Mouse (Mus musculus) myocyte (in vitro differentiated cells): ENCODE results near the gene Tnrc6c. TPM values are rescaled to one million over a fixed set of nuclear protein-coding genes. Genes with fewer than 3 reads are reported as not detected.

Experiments
- H3K27me3 ChIP-seq: one replicate; pipeline ENCODE4 v1.6.1; 2011; ENCODE audit not compliant: control insufficient read depth, insufficient read depth, insufficient read length
- H3K36me3 ChIP-seq: one replicate; pipeline ENCODE4 v1.6.1; 2011; ENCODE audit not compliant: control insufficient read depth, insufficient read depth
- H3K4me2 ChIP-seq: one replicate; pipeline ENCODE4 v1.6.1; 2011; ENCODE audit warnings: low read depth, control low read depth
- H3K4me3 ChIP-seq: one replicate; pipeline ENCODE4 v1.5.1; 2011; ENCODE audit warnings: mild to moderate bottlenecking, control low read depth, moderate library complexity
- H3K79me2 ChIP-seq: one replicate; pipeline ENCODE4 v1.6.1; 2011; ENCODE audit not compliant: control insufficient read depth, insufficient read depth
- H3ac ChIP-seq: one replicate; pipeline ENCODE4 v1.6.1; 2011; ENCODE audit not compliant: control insufficient read depth, insufficient read length
- CEBPB ChIP-seq: IDR thresholded peaks from 2 replicates; pipeline ENCODE4 v1.6.1; 2011; ENCODE audit warnings: mild to moderate bottlenecking, moderate library complexity; ENCODE audit not compliant: poor library complexity, insufficient read depth, severe bottlenecking
- E2F4 ChIP-seq: IDR thresholded peaks from one replicate; pipeline ENCODE4 v1.6.1; 2011; ENCODE audit warnings: mild to moderate bottlenecking, control low read depth, moderate library complexity; ENCODE audit not compliant: insufficient read depth
- MAX ChIP-seq: IDR thresholded peaks from one replicate; pipeline ENCODE4 v1.6.1; 2011; ENCODE audit warnings: low read depth, mild to moderate bottlenecking, control low read depth
- MYOD1 ChIP-seq, 3 experiments: IDR thresholded peaks; one replicate each; pipeline ENCODE4 v1.6.1; 2011; ENCODE audit warnings: control low read depth in 2 of 3, low read depth in 2 of 3, mild to moderate bottlenecking in 2 of 3, moderate library complexity in 1 of 3; ENCODE audit not compliant: insufficient read length in 2 of 3, control insufficient read depth in 1 of 3
- MYOG ChIP-seq, 3 experiments: IDR thresholded peaks; one replicate each; pipeline ENCODE4 v1.6.1; 2011; ENCODE audit warnings: control low read depth in 2 of 3, low read depth in 2 of 3, mild to moderate bottlenecking in 2 of 3; ENCODE audit not compliant: insufficient read length in 2 of 3, control insufficient read depth in 1 of 3, insufficient read depth in 1 of 3
- POLR2A ChIP-seq: IDR thresholded peaks from one replicate; pipeline ENCODE4 v1.6.1; 2011; ENCODE audit warnings: low read depth, mild to moderate bottlenecking, control low read depth, moderate library complexity; ENCODE audit not compliant: insufficient read length
- POLR2AphosphoS2 ChIP-seq: IDR thresholded peaks from one replicate; pipeline ENCODE4 v1.6.1; 2011; ENCODE audit warnings: low read depth, control low read depth; ENCODE audit not compliant: insufficient read length
- REST ChIP-seq: IDR thresholded peaks from one replicate; pipeline ENCODE4 v1.6.1; 2011; ENCODE audit warnings: mild to moderate bottlenecking, control low read depth, moderate library complexity; ENCODE audit not compliant: insufficient read depth, insufficient read length
- SRF ChIP-seq: IDR thresholded peaks from one replicate; pipeline ENCODE4 v1.6.1; 2011; ENCODE audit warnings: low read depth; ENCODE audit not compliant: control insufficient read depth, insufficient read length
- TCF12 ChIP-seq: IDR thresholded peaks from one replicate; pipeline ENCODE4 v1.6.1; 2011; ENCODE audit warnings: mild to moderate bottlenecking, control low read depth; ENCODE audit not compliant: poor library complexity, insufficient read depth, severe bottlenecking
- TCF3 ChIP-seq: IDR thresholded peaks from one replicate; pipeline ENCODE4 v1.6.1; 2011; ENCODE audit warnings: low read depth, control low read depth; ENCODE audit not compliant: insufficient read length
- USF1 ChIP-seq: IDR thresholded peaks from one replicate; pipeline ENCODE4 v1.6.1; 2011; ENCODE audit warnings: low read depth, mild to moderate bottlenecking, control low read depth, moderate library complexity
- polyA plus RNA-seq: library from polyadenylated mRNA; unstranded; fragments of >200 nt; fragmentation: generic; extraction: Trizol; gene quantifications from one replicate; pipeline ENCODE4 v1.2.1, GENCODE M21; 2012; ENCODE audit warnings: missing spikeins

Tnrc6c gene
- polyA plus RNA-seq, 1 experiment: 7.4 TPM

DNA sequence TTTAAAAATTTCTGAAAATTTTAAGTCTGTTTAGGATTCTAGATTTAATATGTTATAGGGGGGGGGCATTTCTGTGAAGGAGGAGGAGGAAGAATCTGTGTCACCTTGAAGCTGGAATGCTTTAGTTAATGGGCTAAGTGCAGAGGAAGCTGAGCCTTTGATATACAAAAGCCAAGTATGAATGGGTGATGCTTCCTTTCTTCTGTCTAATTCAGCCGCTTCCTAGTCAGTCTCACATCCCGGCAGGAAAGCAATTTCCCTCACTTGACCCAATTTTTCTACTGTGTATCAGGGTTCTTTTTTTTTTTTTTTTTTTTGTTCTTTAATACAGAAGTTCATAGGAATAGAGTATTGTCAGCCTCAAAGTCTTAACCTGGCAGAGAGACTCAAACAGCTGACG is 11.1 kb downstream of the Tnrc6c start:
- no peak overlapping the region for H3K4me2 ChIP-seq
- TF ChIP-seq E2F4: no peak
- H3K4me3 ChIP-seq: no peak overlapping the region
- no peak overlapping the region for H3ac ChIP-seq
- no peaks in the 10 kb centered on the region for H3K27me3 ChIP-seq
- peaks cover 99% of the 10 kb centered on the region for H3K79me2 ChIP-seq
- no peaks in the 10 kb centered on the region for H3K36me3 ChIP-seq

DNA sequence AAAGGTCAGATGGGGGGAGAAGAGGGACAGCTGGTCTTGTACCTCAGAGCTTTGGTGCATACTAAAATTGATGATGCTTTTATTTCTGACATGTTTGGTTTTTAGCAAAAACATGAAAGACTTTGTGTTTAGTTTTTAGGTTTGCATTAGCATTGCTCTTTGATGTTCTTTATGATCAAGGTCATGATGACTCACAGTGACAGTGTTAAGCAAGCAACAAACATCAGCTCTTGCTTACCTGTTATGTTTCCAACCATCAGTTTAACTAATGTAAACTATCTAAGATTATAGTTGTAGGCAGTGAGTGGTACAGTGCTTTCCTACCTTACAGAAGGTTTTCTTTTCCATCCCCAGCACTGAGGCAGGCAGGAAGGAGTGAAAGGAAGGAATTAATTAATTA is 12.5 kb downstream of the Tnrc6c start:
- TF ChIP-seq POLR2AphosphoS2 (no peak), MYOD1 (IDR thresholded peaks at IDR 0.05; ENCODE audit: control insufficient read depth in 1 of 3, insufficient read length in 2 of 3, low read depth in 2 of 3) (no peak), MYOG (IDR thresholded peaks at IDR 0.05; ENCODE audit: control insufficient read depth in 1 of 3, insufficient read depth in 1 of 3, insufficient read length in 2 of 3, low read depth in 2 of 3) (no peak), SRF (no peak), USF1 (no peak), POLR2A (no peak), TCF3 (no peak), TCF12 (no peak)
- Histone ChIP-seq H3K4me2 (no peak overlapping the region), H3K27me3 (no peaks in the 10 kb centered on the region), H3ac (no peak overlapping the region), H3K4me3 (no peak overlapping the region), H3K79me2 (peaks cover 98% of the 10 kb centered on the region), H3K36me3 (no peaks in the 10 kb centered on the region)

DNA sequence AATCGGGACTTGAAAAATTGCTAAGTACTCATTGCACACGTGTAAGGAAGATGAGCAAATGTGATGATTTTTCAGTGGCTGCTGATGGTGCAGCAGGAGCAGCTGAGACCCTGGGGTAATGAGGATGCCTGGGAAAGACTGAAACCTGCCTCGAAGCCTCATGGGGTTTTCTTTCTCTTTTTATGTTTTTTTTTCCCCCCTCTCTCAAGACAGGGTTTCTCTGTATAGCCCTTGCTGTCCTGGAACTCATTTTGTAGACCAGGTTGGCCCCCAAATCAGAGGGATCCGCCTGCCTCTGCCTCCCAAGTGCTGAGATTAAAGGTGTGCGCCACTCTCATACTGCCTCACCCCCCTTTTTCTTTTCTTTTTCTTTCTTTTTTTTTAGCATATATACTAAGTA is 13.1 kb downstream of the Tnrc6c start:
- TF ChIP-seq MYOD1 (IDR thresholded peaks at IDR 0.05; ENCODE audit: control insufficient read depth in 1 of 3, insufficient read length in 2 of 3, low read depth in 2 of 3): no peak
- Histone ChIP-seq H3K4me3 (no peak overlapping the region), H3K79me2 (peaks cover 98% of the 10 kb centered on the region), H3K27me3 (no peaks in the 10 kb centered on the region), H3K4me2 (no peak overlapping the region), H3ac (no peak overlapping the region), H3K36me3 (no peaks in the 10 kb centered on the region)

DNA sequence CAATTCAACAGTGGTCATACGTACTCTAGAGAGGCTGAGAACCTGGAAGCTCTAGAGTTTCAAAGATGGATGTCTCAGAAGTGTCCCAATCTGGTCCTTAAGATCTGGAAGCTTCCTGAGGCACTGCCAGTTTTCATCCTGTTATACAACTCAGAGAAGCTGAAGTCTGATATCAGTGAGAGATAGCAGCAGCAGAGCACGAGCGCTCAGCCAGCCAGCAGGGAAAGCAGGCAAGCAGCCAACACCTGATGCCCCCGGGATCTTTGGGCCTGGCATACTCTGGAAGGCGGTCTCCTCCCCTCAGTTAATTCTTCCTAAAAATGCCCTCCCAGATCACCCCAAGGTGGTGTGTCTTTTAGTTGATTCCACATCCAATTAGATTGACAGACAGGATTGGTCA is 13.7 kb downstream of the Tnrc6c start:
- Histone ChIP-seq H3ac (no peak overlapping the region), H3K27me3 (no peaks in the 10 kb centered on the region), H3K4me2 (no peak overlapping the region), H3K36me3 (no peaks in the 10 kb centered on the region), H3K79me2 (peaks cover 96% of the 10 kb centered on the region), H3K4me3 (no peak overlapping the region)
- TF ChIP-seq E2F4 (no peak), TCF3 (no peak)

DNA sequence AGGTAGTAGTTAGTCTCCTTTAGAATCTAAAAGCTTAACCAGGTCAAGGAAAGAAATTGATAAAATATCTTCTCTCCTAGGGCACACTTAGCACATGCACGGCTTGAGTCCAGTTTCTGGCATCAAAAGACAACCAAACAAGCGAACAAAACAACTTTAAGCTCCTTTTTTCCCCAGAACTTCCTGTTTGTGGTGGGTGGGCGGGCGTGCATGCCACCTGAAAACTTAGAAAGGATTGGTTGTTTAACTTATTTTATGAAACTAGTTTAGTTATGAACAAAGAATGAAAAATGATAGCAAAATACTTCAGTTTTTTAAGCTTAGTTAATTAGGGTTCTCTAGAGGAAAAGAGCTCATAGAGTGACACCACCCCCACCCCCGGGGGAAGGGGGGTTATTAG is 17.5 kb downstream of the Tnrc6c start:
- TF ChIP-seq POLR2AphosphoS2 (no peak), MYOD1 (IDR thresholded peaks at IDR 0.05; ENCODE audit: control insufficient read depth in 1 of 3, insufficient read length in 2 of 3, low read depth in 2 of 3) (no peak), POLR2A (no peak), CEBPB (no peak), USF1 (no peak), SRF (no peak)
- no peak overlapping the region for H3K4me2 ChIP-seq
- H3ac ChIP-seq: no peak overlapping the region
- no peak overlapping the region for H3K4me3 ChIP-seq
- peaks cover 89% of the 10 kb centered on the region for H3K79me2 ChIP-seq
- no peaks in the 10 kb centered on the region for H3K36me3 ChIP-seq
- H3K27me3 ChIP-seq: no peaks in the 10 kb centered on the region

DNA sequence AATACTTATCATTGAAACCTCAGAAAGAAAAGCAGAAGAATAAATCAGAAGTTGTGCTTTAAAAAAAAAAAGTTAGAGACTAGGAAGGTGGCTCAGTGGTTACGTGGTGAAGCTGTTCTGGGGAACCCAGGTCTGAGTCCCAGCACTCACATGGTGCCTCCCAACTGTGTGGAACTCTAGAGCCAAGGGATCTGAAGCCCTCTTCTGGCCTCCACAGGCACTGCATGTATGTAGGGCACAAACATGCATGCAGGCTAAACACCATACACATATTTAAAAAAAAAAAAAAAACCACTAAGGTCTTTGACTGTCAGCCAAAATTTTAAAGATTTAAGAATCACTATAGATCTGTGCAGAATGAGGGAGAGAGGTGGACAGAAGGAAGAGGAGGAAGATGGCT is 20.4 kb downstream of the Tnrc6c start:
- Histone ChIP-seq H3ac (no peak overlapping the region), H3K79me2 (peaks cover 88% of the 10 kb centered on the region), H3K27me3 (no peaks in the 10 kb centered on the region), H3K4me3 (no peak overlapping the region), H3K36me3 (no peaks in the 10 kb centered on the region), H3K4me2 (no peak overlapping the region)
- TF ChIP-seq USF1 (no peak), MYOD1 (IDR thresholded peaks at IDR 0.05; ENCODE audit: control insufficient read depth in 1 of 3, insufficient read length in 2 of 3, low read depth in 2 of 3) (no peak), REST (no peak), POLR2AphosphoS2 (no peak), TCF12 (no peak), E2F4 (no peak), POLR2A (no peak), MAX (no peak), CEBPB (no peak), TCF3 (no peak)

DNA sequence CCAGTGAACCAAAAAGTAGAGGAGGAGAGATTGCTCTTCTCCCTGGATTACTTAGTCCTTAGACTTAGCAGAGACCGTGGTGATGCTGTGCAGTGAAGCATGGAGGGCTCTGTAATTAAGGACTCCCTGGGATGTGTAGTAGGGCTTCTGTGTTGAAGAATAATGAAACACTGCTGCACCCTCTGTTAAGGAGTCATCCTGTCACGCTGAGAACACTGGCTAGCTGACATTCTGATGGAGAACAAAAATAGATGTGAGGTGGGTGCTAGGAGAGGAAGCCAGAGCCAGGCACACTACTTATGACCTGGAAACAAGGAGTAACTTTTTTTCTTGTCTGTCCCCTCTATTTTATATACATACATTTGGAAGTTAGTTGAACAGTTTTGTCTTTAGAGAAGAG is 22.6 kb downstream of the Tnrc6c start:
- no peak overlapping the region for H3K4me2 ChIP-seq
- TF ChIP-seq TCF3: no peak
- no peak for TF ChIP-seq POLR2AphosphoS2
- no peak for TF ChIP-seq SRF
- TF ChIP-seq MAX: no peak
- H3K27me3 ChIP-seq: no peaks in the 10 kb centered on the region

More for the DNA sequence above, 22.6 kb downstream of the Tnrc6c start:
- Histone ChIP-seq H3ac (no peak overlapping the region), H3K4me3 (no peak overlapping the region), H3K79me2 (peaks cover 89% of the 10 kb centered on the region), H3K36me3 (no peaks in the 10 kb centered on the region)
